Mouse (Mus musculus): ENCODE results near the gene Irx1. TPM values are rescaled to one million over a fixed set of nuclear protein-coding genes. Genes with fewer than 3 reads are reported as not detected.

Gene Irx1
- polyA plus RNA-seq, 1 experiment from 2014 or later: 0.84 TPM

GRCm38 (mm10) chr13:71966631-71967030 lies 3.1 kb upstream of the Irx1 start:
- no peak for DNase-seq (ENCODE audit: low spot score)
- no peak for ATAC-seq (ENCODE audit: low FRiP score, low TSS enrichment)

GRCm38 (mm10) chr13:71964366-71964765 lies 843 bp upstream of the Irx1 start:
- peak; percentile 39; the same call in 1 of the 2 replicates for ATAC-seq (ENCODE audit: low FRiP score, low TSS enrichment)
- 3% methylated on average over 13 of the region's 13 CpGs for WGBS
- Histone ChIP-seq H3K4me3 (ENCODE audit: low read depth, low read length) (peak overlapping the region; percentile 50), H3K9ac (ENCODE audit: low read length) (no peak overlapping the region), H3K4me2 (replicated peaks; ENCODE audit: low read depth) (peak overlapping the region; percentile 55), H3K27ac (replicated peaks) (no peak overlapping the region), H3K36me3 (ENCODE audit: control insufficient read depth, insufficient read depth, low read length) (no peaks in the 10 kb centered on the region), H3K9me3 (ENCODE audit: control insufficient read depth, low read length) (no peaks in the 10 kb centered on the region), H3K27me3 (ENCODE audit: control insufficient read depth, insufficient read depth, low read length) (peaks cover 44% of the 10 kb centered on the region), H3K4me1 (replicated peaks; ENCODE audit: control insufficient read depth, insufficient read depth) (no peaks in the 10 kb centered on the region)
- no peak for TF ChIP-seq EP300 (optimal IDR thresholded peaks at IDR 0.05)
- peak; percentile 55 for TF ChIP-seq CTCF (IDR thresholded peaks at IDR 0.05; ENCODE audit: low read depth)
- DNase-seq (ENCODE audit: low spot score): peak; percentile 50

More at GRCm38 (mm10) chr13:71966631-71967030, 3.1 kb upstream of the Irx1 start:
- Histone ChIP-seq H3K9ac (ENCODE audit: low read length) (no peak overlapping the region), H3K4me1 (replicated peaks; ENCODE audit: control insufficient read depth, insufficient read depth) (no peaks in the 10 kb centered on the region), H3K27ac (replicated peaks) (no peak overlapping the region), H3K36me3 (ENCODE audit: control insufficient read depth, insufficient read depth, low read length) (no peaks in the 10 kb centered on the region), H3K4me2 (replicated peaks; ENCODE audit: low read depth) (no peak overlapping the region), H3K4me3 (ENCODE audit: low read depth, low read length) (no peak overlapping the region), H3K9me3 (ENCODE audit: control insufficient read depth, low read length) (no peaks in the 10 kb centered on the region), H3K27me3 (ENCODE audit: control insufficient read depth, insufficient read depth, low read length) (peaks cover 33% of the 10 kb centered on the region)
- TF ChIP-seq EP300 (optimal IDR thresholded peaks at IDR 0.05) (no peak), CTCF (IDR thresholded peaks at IDR 0.05; ENCODE audit: low read depth) (no peak)
- 23% methylated on average over 2 of the region's 2 CpGs for WGBS

- no peaks in the 10 kb centered on the region for H3K36me3 ChIP-seq (ENCODE audit: control insufficient read depth, insufficient read depth, low read length)
- H3K4me2 ChIP-seq (replicated peaks; ENCODE audit: low read depth): peak overlapping the region; percentile 55
- peak; percentile 20; the same call in 1 of the 2 replicates for ATAC-seq (ENCODE audit: low FRiP score, low TSS enrichment)
- WGBS: under 1% methylated on average over 50 of the region's 55 CpGs
- H3K4me1 ChIP-seq (replicated peaks; ENCODE audit: control insufficient read depth, insufficient read depth): no peaks in the 10 kb centered on the region
- H3K9ac ChIP-seq (ENCODE audit: low read length): peak overlapping the region; percentile 54
- peaks cover 50% of the 10 kb centered on the region for H3K27me3 ChIP-seq (ENCODE audit: control insufficient read depth, insufficient read depth, low read length)
- TF ChIP-seq CTCF (IDR thresholded peaks at IDR 0.05; ENCODE audit: low read depth) (no peak), EP300 (optimal IDR thresholded peaks at IDR 0.05) (no peak)
- H3K4me3 ChIP-seq (ENCODE audit: low read depth, low read length): peak overlapping the region; percentile 50
- H3K27ac ChIP-seq (replicated peaks): no peak overlapping the region
- peak; percentile 20 for DNase-seq (ENCODE audit: low spot score)
- no peaks in the 10 kb centered on the region for H3K9me3 ChIP-seq (ENCODE audit: control insufficient read depth, low read length)
Observed at GRCm38 (mm10) chr13:71962661-71963355, 715 bp downstream of the Irx1 start.

- H3K4me2 ChIP-seq (replicated peaks; ENCODE audit: low read depth): peak overlapping the region; percentile 55
- H3K9me3 ChIP-seq (ENCODE audit: control insufficient read depth, low read length): no peaks in the 10 kb centered on the region
- WGBS: 6% methylated on average over 25 of the region's 25 CpGs
- H3K27ac ChIP-seq (replicated peaks): no peak overlapping the region
- peak overlapping the region; percentile 50 for H3K4me3 ChIP-seq (ENCODE audit: low read depth, low read length)
- H3K36me3 ChIP-seq (ENCODE audit: control insufficient read depth, insufficient read depth, low read length): no peaks in the 10 kb centered on the region
- no peaks in the 10 kb centered on the region for H3K4me1 ChIP-seq (replicated peaks; ENCODE audit: control insufficient read depth, insufficient read depth)
- H3K9ac ChIP-seq (ENCODE audit: low read length): no peak overlapping the region
- DNase-seq (ENCODE audit: low spot score): no peak
- peaks cover 50% of the 10 kb centered on the region; the same call in 1 of the 2 replicates for H3K27me3 ChIP-seq (ENCODE audit: control insufficient read depth, insufficient read depth, low read length)
- ATAC-seq (ENCODE audit: low FRiP score, low TSS enrichment): no peak
- TF ChIP-seq EP300 (optimal IDR thresholded peaks at IDR 0.05) (no peak), CTCF (IDR thresholded peaks at IDR 0.05; ENCODE audit: low read depth) (no peak)
Observed at GRCm38 (mm10) chr13:71961891-71962660, 1.4 kb downstream of the Irx1 start.

GRCm38 (mm10) chr13:71960846-71961735 lies 2.4 kb downstream of the Irx1 start:
- H3K4me2 ChIP-seq (replicated peaks; ENCODE audit: low read depth): 0 out of 2 replicates have a peak overlapping the region, but pooled peaks have one; percentile 5
- H3K27ac ChIP-seq (replicated peaks): no peak overlapping the region
- H3K9me3 ChIP-seq (ENCODE audit: control insufficient read depth, low read length): no peaks in the 10 kb centered on the region
- H3K4me3 ChIP-seq (ENCODE audit: low read depth, low read length): no peak overlapping the region
- ATAC-seq (ENCODE audit: low FRiP score, low TSS enrichment): no peak
- H3K4me1 ChIP-seq (replicated peaks; ENCODE audit: control insufficient read depth, insufficient read depth): no peaks in the 10 kb centered on the region
- 18% methylated on average over 9 of the region's 9 CpGs for WGBS
- H3K36me3 ChIP-seq (ENCODE audit: control insufficient read depth, insufficient read depth, low read length): no peaks in the 10 kb centered on the region
- no peak overlapping the region for H3K9ac ChIP-seq (ENCODE audit: low read length)
- H3K27me3 ChIP-seq (ENCODE audit: control insufficient read depth, insufficient read depth, low read length): peaks cover 46% of the 10 kb centered on the region; the same call in 1 of the 2 replicates
- TF ChIP-seq CTCF (IDR thresholded peaks at IDR 0.05; ENCODE audit: low read depth) (no peak), EP300 (optimal IDR thresholded peaks at IDR 0.05) (no peak)
- no peak for DNase-seq (ENCODE audit: low spot score)

Measured in stomach, postnatal 0 days (tissue).